Mouse (Mus musculus) thymus, postnatal 0 days (tissue): Measurements from ENCODE around the gene Map3k5. TPM values are rescaled to one million over a fixed set of nuclear protein-coding genes. Genes with fewer than 3 reads are reported as not detected.

Experiments used
- DNase-seq: peaks from one replicate; pipeline ENCODE4 v3.0.0-alpha.2; 2015; ENCODE audit warnings: low spot score
- polyA plus RNA-seq: library from polyadenylated mRNA; unstranded; fragments of >200 nt; fragmentation: Nextera tagmentation; extraction: Ambion mirVana; gene quantifications from 2 replicates; pipeline ENCODE4 v1.2.1, GENCODE M21; 2015

Map3k5 gene
- polyA plus RNA-seq, 1 experiment from 2014 or later = 3.3 TPM

DNA sequence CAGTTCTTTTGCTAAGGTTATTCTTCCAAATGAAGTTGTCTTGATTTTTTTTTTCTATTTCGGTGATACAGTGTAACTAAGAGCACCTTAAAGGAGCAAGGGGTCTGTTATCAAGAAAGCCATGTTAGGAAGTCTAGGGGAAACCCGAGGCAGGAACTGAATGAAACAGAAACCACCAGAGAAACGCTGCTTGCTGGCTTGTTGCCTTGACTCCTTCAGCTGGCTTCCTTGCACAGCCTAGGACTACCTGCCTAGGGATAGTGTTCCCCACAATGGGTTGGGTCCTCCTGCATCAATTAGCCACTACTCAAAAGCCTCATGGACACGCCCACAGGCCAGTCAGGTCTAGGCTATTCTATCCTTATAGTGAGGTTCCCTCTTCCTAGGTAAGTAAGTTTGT, 106.4 kb downstream of the Map3k5 start:
- no peak for DNase-seq

DNA sequence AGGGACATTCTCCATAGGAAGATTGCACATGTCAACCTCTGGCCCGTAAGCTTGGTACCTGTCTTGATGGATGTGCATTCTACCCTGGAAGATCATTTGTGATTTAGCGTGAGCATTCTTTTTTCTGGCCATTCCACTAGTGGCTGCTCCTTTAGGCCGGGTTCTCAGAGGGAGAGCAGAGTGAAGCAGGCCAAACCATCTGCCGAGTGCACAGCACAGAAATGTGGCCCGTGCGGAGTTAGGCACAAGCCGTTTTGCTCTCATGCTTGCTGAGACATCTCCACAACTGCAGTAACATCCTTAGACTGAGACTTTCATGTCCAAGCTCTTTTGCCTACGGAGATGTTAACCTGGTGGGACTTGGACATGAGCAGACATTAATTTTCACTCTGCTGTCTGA, 107.8 kb downstream of the Map3k5 start:
- no peak for DNase-seq

DNA sequence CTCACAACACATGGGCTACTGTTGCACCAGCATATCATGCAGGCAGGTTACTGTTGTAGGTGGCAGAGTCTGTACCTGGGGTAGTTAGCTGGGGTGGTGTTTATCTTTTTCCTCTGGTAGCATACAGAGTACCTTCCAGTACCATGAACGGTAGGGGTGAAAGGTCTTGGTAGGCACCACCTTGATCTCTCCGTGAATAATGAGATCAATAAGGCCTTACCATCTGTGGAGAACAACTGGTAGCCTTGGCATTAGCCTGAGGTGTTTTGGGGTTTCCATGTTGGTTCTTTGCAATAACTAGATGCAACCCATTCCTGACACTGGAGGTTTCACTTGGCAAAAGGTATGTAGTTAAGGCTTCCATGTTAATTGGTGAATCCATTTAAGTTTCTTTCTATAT, 109.8 kb downstream of the Map3k5 start:
- DNase-seq = no peak

DNA sequence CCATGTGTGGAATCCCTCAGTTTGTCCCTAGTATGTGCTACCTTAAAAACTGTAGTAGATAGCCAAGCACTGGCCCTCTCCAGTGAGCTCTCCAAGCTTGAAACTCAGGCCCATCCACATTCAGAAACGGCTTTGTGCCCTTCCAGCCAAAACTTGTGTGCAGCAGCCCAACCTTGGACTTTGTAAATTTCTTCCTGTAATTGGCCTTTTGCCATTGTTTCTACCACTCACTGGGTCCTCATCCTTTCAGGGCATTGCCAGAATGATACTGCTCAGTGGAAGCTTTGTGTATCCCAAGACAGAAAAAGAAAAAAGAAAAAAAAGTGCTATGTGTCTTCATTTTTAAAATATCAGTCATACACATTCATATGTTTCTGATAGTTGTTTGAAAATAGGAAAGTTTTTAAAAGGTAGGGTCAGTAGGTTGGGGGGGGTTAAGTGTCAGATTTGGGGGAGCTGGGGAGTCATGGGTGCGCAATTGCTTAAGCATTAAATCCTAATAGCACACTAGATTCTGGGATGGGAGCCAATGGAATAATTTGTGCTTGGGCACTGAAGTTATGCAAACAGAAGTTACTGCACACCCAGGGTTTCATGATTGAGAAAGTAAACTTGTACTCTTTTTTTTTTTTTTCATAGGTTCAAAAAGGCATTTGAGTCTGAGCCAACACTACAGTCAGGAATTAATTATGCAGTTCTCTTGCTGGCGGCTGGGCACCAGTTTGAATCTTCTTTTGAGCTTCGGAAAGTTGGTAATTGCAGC, 111.6 kb downstream of the Map3k5 start:
- DNase-seq = no peak

DNA sequence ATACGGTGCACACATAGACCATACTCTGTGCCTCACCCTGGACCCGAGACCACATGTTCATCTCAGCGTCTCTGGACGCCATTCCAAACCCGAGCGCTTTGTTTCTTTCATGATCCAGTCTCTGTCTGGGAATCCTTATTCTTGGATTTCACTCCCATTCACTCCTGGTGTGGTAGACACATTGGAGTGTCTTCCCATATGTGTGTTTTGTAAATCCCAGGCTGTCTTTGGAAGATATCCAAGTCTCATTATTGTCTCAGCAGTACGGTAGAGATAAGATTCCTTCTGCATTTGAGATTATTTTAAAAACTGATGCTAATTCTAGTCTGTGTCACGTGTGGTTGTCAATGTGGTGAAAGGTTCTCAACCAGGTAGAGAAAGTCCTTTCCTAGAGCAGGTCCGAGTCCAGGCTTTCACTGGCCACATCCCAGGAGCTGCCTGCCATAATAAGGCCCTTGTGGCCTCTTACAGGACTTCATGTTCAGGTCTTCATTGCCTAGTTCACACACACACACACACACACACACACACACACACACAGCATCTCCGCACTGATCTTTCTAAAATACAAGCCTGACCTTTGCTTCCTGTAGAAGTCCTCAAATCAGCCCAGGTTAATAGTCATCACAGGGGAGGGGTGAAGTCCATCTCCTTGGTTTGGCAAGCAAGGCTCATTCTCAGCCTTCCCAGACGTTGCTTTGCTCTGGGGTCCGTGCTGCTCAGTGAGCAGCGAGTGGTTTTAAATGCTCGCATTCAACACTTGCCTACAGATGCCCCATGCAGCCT, 122.8 kb downstream of the Map3k5 start:
- no peak for DNase-seq

DNA sequence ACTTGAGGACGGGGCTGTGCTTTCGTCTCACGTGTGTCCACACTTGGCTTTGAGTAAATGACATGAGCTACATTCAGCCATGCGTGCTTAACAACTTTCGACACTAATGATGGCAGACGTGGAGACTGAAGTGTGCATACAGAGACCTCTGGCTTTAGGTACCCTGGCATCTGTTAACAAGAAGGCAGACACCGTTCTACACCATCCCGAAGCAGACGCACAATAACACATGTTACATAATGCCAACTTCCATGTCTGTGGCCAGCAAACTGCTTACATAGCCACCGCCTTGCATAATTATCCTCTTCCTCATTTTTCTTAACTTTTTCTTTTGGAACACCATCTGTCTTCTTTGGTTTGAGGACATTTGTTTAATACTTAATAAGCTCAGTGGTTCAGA, 123.8 kb downstream of the Map3k5 start:
- DNase-seq = no peak

DNA sequence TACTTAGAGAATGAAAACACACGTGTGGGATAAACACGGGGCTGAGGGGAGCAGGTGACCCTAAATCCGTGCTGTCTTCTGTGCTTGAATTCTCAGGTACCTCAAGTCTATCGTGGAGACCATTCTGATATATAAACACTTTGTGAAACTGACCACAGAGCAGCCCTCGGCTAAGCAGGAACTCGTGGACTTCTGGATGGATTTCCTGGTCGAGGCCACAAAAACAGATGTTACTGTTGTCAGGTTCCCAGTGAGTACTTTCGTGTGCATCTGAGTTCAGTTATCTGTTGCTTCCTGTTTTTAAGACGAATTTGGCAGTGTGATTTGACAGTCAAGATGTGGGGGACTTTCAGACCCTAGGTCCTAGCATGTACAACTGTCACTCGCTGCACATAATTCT, 124.6 kb downstream of the Map3k5 start:
- DNase-seq = peak; percentile 33

DNA sequence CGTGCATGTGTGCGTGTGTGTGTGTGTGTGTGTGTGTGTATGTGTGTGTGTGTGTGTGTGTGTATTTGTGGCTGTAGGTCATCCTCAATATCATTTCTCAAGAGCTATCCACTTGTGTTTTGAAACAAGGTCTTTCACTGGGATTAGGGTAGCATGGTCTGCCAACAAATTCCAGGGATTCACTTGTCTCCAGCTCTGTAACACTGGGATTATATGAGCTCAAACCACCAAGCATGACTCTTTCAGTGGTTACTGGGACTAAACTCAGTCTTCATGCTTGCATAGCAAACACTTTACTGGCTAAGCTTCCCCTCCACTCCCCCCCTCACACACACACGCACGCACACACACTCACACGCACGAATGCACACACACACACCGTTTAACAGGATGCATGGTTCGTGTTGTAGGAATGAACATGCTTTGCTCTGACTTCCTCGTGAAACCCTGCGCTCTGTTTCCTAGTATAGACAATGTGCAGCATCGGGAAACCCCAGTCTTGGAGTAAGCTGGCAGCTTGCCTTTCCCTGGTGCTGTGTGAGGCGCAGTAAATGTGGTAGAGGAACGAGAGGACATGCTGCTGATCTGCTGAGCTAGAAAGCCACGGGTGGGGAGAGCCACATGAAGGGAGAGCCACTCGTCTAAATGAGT, 126.2 kb downstream of the Map3k5 start:
- peak; percentile 27 for DNase-seq

DNA sequence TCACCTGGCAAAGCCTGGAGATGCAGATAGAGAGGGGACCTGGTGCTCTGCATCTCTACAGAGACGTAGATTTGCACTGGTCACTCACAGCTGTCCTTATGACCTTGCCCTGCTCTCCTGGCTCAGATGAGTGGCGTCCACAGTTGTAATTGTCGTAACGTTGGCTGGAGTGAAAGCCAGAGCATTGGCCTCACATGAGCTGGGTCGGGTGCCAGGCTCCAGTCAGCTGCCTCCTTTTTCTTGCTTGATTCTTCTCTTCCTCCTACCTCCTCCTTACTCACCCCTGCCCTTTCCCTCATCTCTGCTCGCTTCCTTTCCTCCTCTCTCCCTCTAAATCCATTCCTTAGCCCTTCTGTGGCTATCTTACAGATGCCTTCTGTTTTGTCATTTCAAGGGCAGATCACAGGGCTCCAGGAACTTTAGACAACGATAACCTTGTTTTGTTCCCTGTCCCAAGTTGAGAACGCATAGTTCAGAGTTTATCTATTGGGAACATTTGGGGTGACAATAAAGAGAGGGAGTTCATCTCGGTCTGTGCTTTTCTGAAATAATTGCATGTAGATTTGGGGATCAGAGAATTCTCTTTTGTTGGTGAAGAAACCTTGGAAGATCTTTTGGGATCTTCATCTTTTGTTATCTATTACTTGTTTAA, 130.4 kb downstream of the Map3k5 start:
- no peak for DNase-seq

DNA sequence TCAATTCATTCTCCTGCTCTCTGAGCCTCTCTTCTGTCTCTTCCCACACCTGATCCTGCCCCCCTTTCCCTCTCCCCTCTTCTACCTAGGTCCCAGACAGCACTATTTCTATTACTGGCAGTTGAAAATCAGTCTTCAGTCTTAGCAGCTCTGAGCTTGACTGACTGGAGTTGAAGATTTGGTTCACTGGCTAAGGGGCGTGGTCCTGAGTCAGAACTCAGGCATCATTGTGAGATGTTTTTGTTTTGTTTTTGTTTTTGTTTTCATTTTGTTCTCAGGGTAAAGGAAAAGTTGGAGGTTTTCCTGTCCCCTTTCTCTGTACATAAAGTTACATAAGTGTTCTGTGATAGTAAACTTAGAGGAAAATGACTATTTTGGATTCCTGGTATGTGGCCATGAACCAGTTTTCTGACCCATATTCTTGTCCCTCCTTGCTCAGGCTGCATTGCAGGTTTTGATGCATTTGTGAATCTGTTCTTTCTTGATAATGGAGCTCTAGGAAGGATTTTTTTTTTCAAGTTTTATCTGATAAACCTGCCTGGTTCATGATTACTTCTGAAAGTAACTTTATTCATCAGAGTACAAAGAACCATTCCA, 131.9 kb downstream of the Map3k5 start:
- DNase-seq = no peak

DNA sequence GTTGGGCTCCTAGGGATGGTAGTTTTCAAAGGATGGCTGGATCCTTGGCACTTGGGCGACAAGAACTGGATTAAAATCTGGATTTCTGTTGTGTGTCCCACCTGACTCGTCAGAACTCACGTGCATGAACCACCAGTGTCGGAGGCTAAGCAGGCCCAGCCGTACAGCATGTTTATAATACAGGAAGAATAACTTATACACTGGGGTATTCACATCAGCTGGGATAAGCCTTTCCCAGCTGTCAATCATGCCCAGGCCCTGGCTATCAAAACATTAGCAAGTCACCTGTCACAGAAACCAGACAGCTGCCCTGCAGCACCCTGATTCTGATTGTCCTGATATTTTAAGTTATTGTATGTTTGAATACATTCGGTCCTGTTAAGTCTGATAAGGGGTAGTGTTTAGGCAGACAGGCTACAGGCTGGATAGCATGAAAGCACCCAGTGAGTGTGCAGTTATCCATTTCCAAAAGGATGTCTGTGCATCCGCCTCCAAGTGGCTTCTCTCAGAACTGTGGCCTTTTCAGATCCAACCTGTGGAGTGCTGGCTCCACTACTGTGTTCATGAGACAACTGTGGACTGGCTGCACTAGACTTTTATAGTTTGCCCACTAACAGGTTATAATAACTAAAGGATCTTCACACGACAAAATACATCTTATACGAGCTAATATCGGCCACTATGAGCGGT, 135.6 kb downstream of the Map3k5 start:
- no peak for DNase-seq

DNA sequence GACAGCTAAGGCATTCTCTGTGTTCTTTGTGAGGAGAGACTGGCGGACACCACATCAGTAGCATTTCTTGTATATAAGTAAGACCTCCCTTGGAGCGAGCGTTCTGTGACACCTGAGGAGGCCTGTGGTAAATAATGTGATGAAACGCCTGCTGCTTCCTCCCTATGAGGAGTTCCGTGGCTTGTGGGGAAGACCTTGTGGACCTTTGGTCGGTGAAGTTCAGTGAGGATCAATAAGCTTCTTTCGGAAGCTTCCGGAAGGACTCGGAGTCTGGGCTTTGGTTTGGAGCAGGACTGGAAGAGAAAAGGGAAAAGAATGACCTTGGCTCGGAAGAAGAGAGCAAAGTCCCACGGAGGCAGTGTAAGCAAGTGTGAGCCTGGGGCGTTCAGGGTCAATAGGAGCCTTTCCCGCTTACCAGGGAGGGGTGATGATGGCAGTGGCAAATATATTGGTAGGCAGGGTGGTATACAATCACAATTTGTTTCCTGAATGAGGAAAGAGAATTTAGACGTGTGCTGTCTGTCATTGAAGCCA, 136.4 kb downstream of the Map3k5 start:
- no peak for DNase-seq

DNA sequence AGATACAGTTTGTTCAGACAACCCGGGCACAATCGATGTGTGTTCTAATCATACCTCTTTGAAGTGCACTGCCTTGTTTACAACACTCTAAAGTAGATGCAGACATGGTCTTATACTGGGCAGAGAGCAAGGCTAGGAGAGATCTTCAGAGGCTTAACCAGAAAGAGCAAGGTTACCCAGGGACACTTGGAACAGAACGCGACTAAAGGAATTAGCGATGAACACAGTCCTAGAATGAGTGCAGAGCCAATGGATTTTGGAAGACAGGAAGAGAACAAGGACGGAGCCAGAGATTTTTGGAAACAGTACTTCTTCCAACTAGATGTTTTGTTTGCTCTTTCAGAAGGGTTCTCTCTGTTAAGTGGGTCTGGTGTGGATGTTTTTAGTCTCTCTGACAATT, 137.4 kb downstream of the Map3k5 start:
- DNase-seq = no peak

DNA sequence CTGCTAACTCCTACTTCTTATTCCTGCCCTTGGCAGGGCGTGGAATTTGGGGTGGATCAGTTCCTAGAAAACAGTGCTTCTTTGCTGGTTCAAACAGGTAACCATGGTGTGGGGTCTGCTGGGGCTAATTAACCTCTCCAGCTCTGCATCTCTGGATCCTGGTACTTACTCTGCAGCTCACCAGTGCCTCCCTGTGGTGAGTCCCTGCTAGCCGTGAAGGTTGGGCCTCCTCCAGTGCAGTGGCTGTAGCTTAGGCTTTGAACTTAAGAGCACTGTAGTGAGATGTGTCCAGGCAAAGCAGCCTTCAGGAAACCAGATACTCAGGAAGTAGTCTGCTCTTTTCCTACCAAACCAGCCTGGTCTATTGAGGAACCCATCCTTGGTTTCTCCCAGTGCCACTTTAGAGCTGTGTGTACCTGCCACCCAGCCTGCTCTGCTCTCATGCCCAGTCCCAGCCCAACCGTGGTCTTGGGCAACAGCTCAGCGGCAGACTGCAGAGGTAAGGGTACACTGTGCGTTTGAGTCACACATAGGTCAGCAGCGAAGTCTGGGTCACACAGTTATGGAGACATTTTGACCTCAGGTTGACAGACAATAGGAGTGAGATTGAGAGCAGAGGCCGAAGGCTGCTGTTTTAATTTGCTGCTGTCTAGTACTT, 139.1 kb downstream of the Map3k5 start:
- peak; percentile 82 for DNase-seq

DNA sequence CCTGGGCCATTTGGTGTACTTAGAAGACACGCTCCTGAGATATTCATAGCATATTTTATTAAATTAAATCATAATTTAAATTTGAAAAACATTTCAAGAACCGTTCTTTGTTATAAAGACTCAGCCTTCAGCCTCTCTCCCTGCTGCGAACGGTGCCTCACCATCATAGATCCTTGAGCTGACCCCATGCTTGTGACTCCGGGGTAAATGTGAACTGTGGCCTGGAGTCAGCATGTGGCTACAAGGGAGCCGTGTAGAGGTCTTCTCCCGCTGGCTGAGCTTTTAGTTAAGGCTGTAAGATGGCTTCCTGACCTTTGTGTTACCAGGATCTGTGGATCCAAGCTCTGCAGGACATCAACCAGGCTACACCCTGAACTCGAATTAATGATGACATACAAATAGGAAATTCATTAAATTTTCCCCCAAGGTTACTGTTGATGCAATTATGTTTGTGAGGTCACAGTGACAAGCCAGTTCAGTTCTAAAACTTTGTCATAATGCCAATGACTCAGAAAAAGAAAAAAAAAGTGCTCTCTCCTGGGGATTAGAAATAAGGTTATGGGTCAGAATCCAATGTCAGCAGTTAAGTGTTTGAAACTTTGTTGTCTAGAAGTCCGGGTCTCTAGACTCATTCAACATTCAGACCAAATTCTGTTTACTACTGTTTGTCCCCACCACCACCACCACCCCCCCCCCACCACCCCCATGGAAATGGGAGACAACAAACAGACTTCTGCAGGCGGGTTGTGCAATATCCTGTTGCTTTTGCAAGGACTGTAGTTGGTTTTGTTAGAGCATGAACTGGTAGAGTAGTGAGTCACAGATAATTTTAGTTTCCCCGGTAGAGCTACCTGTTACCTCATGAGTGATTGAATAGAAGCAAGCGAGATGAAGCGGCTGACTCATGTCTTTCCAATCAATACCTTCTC, 142.5 kb downstream of the Map3k5 start:
- no peak for DNase-seq

DNA sequence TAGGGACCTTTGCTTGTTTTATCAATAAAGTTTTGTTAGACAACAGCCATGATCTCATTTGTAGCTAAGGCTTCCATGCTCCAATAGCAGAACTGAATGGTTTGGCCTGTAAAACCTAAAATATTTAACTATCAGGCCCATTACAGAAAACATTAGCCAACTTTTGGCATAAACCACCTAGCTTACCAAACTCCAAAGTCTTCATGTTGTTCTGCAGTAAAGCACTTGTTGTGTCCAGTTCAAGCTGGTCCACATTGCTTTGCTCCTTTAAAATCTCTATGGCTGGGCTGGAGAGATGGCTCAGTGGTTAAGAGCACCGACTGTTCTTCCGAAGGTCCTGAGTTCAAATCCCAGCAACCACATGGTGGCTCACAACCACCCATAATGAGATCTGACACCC, 144.1 kb downstream of the Map3k5 start:
- DNase-seq = no peak

DNA sequence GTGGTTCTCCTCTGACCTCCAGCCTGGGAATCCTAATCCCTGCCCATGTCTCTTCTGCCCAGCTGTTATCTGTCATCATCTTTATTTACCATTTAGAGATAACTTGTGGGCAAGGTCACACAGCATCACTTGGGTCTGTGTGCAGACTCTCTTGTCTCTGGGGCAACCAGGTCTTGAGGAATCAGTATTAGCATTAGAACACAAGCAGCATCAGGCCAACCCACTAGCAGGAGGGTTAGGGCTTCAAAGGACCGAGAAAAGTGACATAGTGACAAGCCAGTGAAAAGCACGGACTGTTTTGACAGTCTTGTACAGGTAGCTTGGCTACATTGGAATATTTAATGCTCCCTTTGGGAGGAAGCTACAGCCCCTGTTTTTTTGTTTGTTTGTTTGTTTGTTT, 153.6 kb downstream of the Map3k5 start:
- DNase-seq = no peak

DNA sequence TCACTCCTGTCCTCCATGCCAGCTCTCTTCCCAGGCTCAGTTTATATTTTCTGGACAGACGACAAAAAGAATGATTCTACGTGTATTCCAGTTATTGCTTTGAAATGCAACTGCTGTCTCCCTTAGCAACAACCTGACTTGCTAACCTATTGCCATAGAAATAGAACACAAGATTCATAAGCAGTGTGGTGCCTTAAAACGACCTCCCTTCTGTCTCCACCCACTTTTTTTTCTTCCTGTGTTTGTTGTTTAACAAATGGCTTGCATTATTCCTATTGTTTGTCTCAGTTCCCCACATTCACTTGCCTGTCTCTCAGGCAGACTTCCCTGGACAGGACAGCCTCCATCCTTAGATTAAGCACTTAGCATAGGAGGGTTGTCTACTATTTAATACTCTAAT, 154.8 kb downstream of the Map3k5 start:
- no peak for DNase-seq

DNA sequence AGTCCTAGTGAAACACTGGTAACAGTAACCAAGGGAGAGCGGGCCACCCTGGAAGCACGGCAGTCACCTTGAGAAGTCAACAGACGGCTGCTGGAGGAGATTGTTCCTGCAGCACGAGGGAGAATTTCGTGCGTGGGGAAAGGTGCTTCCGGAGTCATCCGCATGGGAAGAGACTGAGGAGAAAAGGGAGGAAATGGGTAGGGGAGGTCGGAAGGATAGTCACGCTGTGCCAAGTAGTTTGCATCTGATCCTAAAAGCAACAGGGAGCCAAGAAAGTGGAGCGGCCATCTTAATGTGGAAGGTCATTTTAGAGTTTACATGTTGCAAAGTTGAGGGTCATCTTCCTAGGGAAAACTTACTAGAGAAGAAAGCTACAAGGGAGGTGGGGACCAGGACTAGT, 155.9 kb downstream of the Map3k5 start:
- no peak for DNase-seq
